Mouse (Mus musculus) limb, embryonic 10.5 days (tissue): ENCODE results near the gene Agt. TPM values are rescaled to one million over a fixed set of nuclear protein-coding genes. Genes with fewer than 3 reads are reported as not detected.

Experiments used
- DNase-seq: peaks from one replicate; pipeline ENCODE4 v3.0.0-alpha.2; 2017; ENCODE audit warnings: low spot score
- H3K27ac ChIP-seq: fragments of 300-500 bp; sonication (generic); 2 replicates; pipeline ENCODE4 v1.5.1; 2016; ENCODE audit warnings: mild to moderate bottlenecking
- H3K27me3 ChIP-seq: fragments of 300-500 bp; sonication (generic); 2 replicates; pipeline ENCODE4 v1.6.1; 2016; ENCODE audit warnings: low read depth, mild to moderate bottlenecking; ENCODE audit not compliant: poor library complexity, severe bottlenecking
- H3K36me3 ChIP-seq: fragments of 300-500 bp; sonication (generic); 2 replicates; pipeline ENCODE4 v1.6.1; 2016; ENCODE audit warnings: mild to moderate bottlenecking, moderate library complexity
- H3K4me1 ChIP-seq: fragments of 300-500 bp; sonication (generic); 2 replicates; pipeline ENCODE4 v1.6.1; 2016
- H3K4me3 ChIP-seq: fragments of 300-500 bp; sonication (generic); 2 replicates; pipeline ENCODE4 v1.5.1; 2016; ENCODE audit warnings: mild to moderate bottlenecking, moderate library complexity
- H3K9me3 ChIP-seq: fragments of 300-500 bp; sonication (generic); replicated peaks from 2 replicates; pipeline ENCODE4 v1.6.1; 2016; ENCODE audit warnings: mild to moderate bottlenecking
- WGBS: fragments of 180-500 bp; shearing (Covaris S2); methylation state at CpG from one replicate; pipeline ENCODE4 v1.1.7; 2016; 5-methylcytosine and 5-hydroxymethylcytosine counted together
- polyA plus RNA-seq: library from polyadenylated mRNA; unstranded; fragments of >200 nt; fragmentation: Nextera tagmentation; extraction: Ambion mirVana; gene quantifications from 2 replicates; pipeline ENCODE4 v1.2.1, GENCODE M21; 2016

Gene Agt
- polyA plus RNA-seq, 1 experiment from 2014 or later: not detected

- no peak for DNase-seq
- Histone ChIP-seq H3K27ac (no peak overlapping the region), H3K9me3 (no peaks in the 10 kb centered on the region), H3K36me3 (peaks cover 97% of the 10 kb centered on the region), H3K4me3 (no peak overlapping the region), H3K27me3 (no peaks in the 10 kb centered on the region), H3K4me1 (no peaks in the 10 kb centered on the region)
- 93% methylated on average over 7 of the region's 7 CpGs for WGBS
Measured at GRCm38 (mm10) chr8:124546815-124547214, 22.7 kb downstream of the Agt start.

GRCm38 (mm10) chr8:124546371-124546770 is 23.1 kb downstream of the Agt start:
- Histone ChIP-seq H3K4me3 (no peak overlapping the region), H3K27ac (no peak overlapping the region), H3K4me1 (no peaks in the 10 kb centered on the region), H3K9me3 (no peaks in the 10 kb centered on the region), H3K27me3 (no peaks in the 10 kb centered on the region), H3K36me3 (peaks cover 97% of the 10 kb centered on the region)
- no peak for DNase-seq
- WGBS: 90% methylated on average over 6 of the region's 6 CpGs

DNA sequence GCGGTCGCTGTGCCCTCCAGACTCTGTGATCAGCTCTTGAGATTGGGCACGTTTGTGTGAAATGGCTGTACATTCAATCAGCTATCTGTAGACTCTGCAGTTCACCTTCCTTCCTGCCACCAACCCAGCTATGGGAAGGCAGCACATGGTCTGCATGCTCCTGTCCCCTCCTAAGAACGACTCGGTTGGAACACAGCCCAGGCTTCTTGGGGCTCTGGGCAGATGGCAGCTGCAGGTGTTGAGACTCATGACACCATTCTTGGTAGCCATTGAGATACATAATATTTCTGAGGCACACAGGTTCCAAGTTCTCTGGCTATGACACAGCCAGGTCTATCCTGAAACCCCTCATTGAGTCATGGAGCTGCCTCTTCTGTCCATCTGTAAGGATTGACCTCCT is 26.2 kb downstream of the Agt start:
- Histone ChIP-seq H3K4me3 (no peak overlapping the region), H3K27me3 (no peaks in the 10 kb centered on the region), H3K9me3 (no peaks in the 10 kb centered on the region), H3K4me1 (no peaks in the 10 kb centered on the region), H3K36me3 (peaks cover 99% of the 10 kb centered on the region), H3K27ac (no peak overlapping the region)
- WGBS: 96% methylated on average over 5 of the region's 5 CpGs
- no peak for DNase-seq

DNA sequence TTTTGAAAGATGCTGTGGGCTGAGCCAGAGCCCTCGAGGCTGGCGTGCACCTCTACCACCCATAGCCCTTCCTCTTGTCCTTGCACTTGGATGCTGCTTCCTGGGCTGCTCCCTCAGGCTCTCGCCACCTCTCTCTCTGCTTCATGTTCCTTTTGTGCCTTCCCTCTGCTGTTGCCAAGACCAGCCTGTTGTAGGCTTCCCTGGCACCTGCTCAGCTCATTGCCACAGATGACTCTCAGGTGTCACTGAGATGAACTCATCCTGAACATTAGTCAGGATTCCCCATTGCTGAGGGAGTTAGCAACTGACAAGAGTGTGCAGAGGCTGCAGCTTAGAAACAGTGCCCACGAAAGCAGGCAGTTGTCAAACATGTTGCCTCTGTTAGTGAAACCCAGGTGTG is 27.5 kb downstream of the Agt start:
- no peak for DNase-seq
- Histone ChIP-seq H3K27ac (no peak overlapping the region), H3K9me3 (no peaks in the 10 kb centered on the region), H3K27me3 (no peaks in the 10 kb centered on the region), H3K36me3 (peaks cover 95% of the 10 kb centered on the region), H3K4me1 (no peaks in the 10 kb centered on the region), H3K4me3 (no peak overlapping the region)
- WGBS: 94% methylated on average over 4 of the region's 4 CpGs

GRCm38 (mm10) chr8:124540906-124541305 is 28.6 kb downstream of the Agt start:
- Histone ChIP-seq H3K27me3 (no peaks in the 10 kb centered on the region), H3K4me1 (no peaks in the 10 kb centered on the region), H3K4me3 (no peak overlapping the region), H3K9me3 (no peaks in the 10 kb centered on the region), H3K27ac (no peak overlapping the region), H3K36me3 (peaks cover 89% of the 10 kb centered on the region)
- 96% methylated on average over 12 of the region's 12 CpGs for WGBS
- no peak for DNase-seq

GRCm38 (mm10) chr8:124535451-124535850 is 34.1 kb downstream of the Agt start:
- Histone ChIP-seq H3K27me3 (no peaks in the 10 kb centered on the region), H3K4me1 (no peaks in the 10 kb centered on the region), H3K36me3 (peaks cover 87% of the 10 kb centered on the region), H3K27ac (no peak overlapping the region), H3K4me3 (no peak overlapping the region), H3K9me3 (no peaks in the 10 kb centered on the region)
- DNase-seq: no peak
- WGBS: 94% methylated on average over 5 of the region's 5 CpGs

DNA sequence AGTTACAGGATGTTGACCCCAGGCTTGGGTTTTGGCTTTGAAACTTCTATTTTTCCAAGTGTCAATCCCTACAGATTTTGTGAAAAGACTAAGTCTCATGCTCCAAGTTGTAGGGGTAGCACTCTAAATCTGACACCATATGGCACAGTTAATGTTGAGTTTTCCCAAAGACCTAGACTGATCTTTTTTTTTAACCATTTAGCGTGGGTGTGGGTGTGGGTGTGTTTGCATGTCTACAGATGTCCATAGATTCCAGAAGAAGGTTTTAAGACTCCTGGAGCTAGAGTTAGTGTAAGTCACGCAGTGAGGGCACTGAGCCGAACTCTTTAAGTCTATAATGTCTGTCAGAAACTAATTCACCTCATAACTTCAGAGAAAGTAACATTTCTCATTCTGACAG is 36.9 kb downstream of the Agt start:
- peaks cover 85% of the 10 kb centered on the region for H3K36me3 ChIP-seq

DNA sequence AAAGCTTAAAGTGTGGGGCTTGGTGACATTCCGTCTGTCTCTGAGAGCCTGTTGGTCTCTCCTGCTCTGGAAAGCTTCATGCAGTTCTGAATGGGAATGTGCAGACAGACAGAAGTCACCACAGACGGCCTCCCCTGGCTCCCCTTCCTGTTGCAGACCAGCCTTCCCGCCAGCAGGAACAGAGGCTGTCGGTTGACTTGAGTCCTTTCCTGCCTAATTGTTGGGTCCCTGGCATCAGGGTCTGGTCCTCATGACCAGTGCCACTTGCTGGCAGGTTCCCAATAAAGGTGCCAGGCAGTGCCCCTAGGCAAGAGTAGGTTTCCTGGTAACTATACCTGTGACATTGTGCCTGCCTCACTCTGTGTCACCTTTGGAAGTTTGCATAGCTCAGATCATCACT is 38.5 kb downstream of the Agt start:
- DNase-seq: no peak
- H3K36me3 ChIP-seq: peaks cover 96% of the 10 kb centered on the region

More for the DNA sequence above, 36.9 kb downstream of the Agt start:
- Histone ChIP-seq H3K27me3 (no peaks in the 10 kb centered on the region), H3K4me1 (no peaks in the 10 kb centered on the region), H3K4me3 (no peak overlapping the region), H3K27ac (no peak overlapping the region), H3K9me3 (no peaks in the 10 kb centered on the region)
- DNase-seq: no peak
- 96% methylated on average over 3 of the region's 3 CpGs for WGBS

DNA sequence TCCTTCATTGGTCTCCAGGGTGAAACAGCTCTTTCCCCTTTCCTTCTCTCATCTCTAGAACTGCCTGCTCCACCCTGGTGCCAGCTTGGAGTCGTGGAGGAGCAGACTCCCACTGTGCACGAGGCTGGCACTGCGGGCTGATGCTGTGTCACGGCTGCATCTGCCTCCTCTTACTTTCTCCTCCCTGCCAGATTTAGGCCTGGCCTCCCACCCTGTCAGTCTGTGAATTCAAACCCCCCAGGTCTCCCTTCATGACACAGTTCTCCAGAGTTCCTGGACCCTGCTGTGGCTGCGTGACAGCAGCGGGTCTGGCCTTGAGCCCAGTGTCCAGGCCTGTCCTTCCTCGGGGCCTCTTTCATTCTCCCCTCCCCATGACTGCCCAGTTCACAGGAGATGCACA is 39.0 kb downstream of the Agt start:
- no peak for DNase-seq
- H3K36me3 ChIP-seq: peaks cover 96% of the 10 kb centered on the region
- no peaks in the 10 kb centered on the region for H3K9me3 ChIP-seq
- 94% methylated on average over 7 of the region's 7 CpGs for WGBS
- no peak overlapping the region for H3K27ac ChIP-seq
- no peaks in the 10 kb centered on the region for H3K27me3 ChIP-seq
- H3K4me3 ChIP-seq: no peak overlapping the region
- H3K4me1 ChIP-seq: no peaks in the 10 kb centered on the region

More for the DNA sequence above, 38.5 kb downstream of the Agt start:
- WGBS: 92% methylated on average over 4 of the region's 4 CpGs
- Histone ChIP-seq H3K4me3 (no peak overlapping the region), H3K27me3 (no peaks in the 10 kb centered on the region), H3K4me1 (no peaks in the 10 kb centered on the region), H3K9me3 (no peaks in the 10 kb centered on the region), H3K27ac (no peak overlapping the region)

DNA sequence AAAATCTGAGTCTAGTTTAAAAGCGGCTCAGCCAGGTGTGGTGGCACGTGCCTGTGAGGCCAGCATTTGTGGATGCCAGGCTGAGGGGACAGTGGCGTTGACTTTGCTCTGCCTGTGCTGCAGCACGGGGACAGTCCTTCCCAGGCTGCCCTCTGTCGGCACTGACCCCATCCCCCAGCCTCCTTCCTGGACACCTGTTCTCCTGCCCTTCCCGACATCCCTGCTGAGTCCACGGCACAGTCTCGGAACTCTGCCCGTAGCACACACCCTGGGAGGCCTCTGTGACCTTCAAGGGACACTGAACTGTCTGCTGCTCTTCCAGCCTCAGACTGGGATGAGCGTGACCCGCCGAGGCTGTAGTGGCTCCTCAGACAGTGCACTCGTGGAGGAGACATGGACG is 39.4 kb downstream of the Agt start:
- Histone ChIP-seq H3K4me1 (no peaks in the 10 kb centered on the region), H3K4me3 (no peak overlapping the region), H3K27ac (no peak overlapping the region), H3K9me3 (no peaks in the 10 kb centered on the region), H3K27me3 (no peaks in the 10 kb centered on the region), H3K36me3 (peaks cover 94% of the 10 kb centered on the region)
- no peak for DNase-seq
- WGBS: 93% methylated on average over 14 of the region's 14 CpGs

DNA sequence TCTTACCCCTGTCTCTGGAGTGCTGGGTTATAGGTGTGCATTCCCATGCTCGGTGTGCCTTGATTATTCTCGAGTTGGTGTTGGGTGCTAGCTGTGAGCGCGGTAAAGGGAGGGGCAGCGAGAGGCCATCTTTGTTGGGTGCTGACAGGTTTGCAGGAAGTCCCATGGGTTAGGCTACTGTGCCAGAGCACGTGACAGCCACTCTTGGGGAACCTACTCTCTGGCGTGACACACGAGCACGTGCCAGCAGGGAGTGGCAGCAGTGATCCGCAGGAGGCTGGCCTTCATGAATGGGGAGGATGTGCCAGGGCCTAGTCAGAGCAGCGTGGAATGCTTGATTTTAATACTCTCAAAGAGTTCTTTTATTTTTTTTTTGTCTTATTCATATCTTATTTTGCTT is 43.2 kb downstream of the Agt start:
- Histone ChIP-seq H3K27ac (no peak overlapping the region), H3K36me3 (peaks cover 69% of the 10 kb centered on the region), H3K9me3 (no peaks in the 10 kb centered on the region), H3K4me1 (peaks cover 9% of the 10 kb centered on the region), H3K4me3 (no peak overlapping the region), H3K27me3 (no peaks in the 10 kb centered on the region)
- no peak for DNase-seq
- 92% methylated on average over 11 of the region's 11 CpGs for WGBS

DNA sequence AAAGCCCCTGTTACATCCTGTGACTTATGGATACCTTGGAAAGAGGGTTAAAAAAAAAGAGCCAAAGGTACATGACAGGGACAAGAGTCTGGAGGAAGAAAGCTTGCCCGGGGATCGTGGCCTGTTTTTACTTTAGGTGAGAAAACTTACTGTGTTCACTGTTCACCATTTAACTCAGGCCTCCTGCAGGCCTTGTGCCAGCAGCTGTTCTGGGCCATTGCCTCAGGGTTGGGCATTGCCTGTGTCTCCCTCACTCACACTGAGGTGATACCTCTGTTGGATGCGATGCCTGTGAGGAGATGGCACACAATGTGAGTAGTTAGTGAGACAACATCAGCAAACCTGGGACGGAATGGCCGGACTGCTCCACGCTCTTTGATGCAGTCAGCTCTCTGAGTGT is 47.6 kb downstream of the Agt start:
- WGBS: 93% methylated on average over 6 of the region's 6 CpGs
- H3K4me3 ChIP-seq: peak overlapping the region; percentile 95; the same call in 1 of the 2 replicates
- no peak for DNase-seq
- H3K36me3 ChIP-seq: peaks cover 27% of the 10 kb centered on the region
- no peak overlapping the region for H3K27ac ChIP-seq
- peaks cover 11% of the 10 kb centered on the region for H3K4me1 ChIP-seq
- no peaks in the 10 kb centered on the region for H3K9me3 ChIP-seq
- H3K27me3 ChIP-seq: no peaks in the 10 kb centered on the region

GRCm38 (mm10) chr8:124520249-124521080 is 49.0 kb downstream of the Agt start, which contains the start of gene Cog2:
Gene Cog2 (plus strand): TSS chr8:124520767.
- Histone ChIP-seq H3K4me3 (peak within 1 kb of the TSS; percentile 95), H3K27me3 (no peaks in the 10 kb centered on the region), H3K9me3 (no peaks in the 10 kb centered on the region), H3K27ac (peak within 1 kb of the TSS; percentile 80), H3K4me1 (peaks cover 11% of the 10 kb centered on the region), H3K36me3 (peaks cover 13% of the 10 kb centered on the region)
- DNase-seq: peak; percentile 96
- WGBS: 10% methylated on average over 50 of the region's 50 CpGs
